Mouse (Mus musculus): ENCODE measurements around the gene Gm32802.
"Not testable (repeated sequence)": the region's sequence is repeated elsewhere in the genome, so short reads cannot be mapped to it uniquely, and the experiment has no call there.

The Gm32802 gene

GRCm38 (mm10) chr10:118258388-118258787 is at the start of gene Gm32802:
Gm32802 (plus strand) TSS chr10:118258688.
- not testable (repeated sequence) for DNase-seq

DNA sequence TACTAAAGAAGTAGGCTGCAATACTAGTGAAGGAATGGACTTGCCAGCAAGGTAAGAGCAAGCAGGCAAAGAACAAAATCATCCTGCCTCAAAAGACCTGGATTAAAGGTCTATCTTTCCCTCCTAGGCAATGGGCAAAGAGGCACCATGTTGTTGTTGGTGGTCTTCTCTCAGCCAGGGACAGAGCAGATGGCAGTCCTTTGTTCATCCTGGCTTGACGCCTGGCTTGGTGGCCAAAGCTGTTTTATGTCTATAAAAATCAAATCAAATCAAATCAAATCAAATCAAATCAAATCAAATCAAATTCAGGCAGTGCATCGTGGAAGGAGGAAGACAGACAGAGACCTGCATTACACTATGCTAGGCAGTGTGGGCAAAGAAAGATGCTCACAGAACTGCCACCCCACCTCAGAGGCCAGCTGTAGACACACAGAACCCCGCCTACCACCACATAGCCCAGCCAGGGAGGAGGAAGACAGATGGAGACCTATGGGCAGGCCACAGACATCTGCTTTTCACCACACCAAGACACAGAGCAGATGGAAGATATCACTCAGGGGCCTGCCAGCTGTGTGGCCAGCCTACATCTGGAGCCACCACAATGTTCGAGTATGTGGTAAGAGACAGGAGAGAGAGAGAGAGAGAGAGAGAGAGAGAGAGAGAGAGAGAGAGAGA is 42.6 kb upstream of the Gm32802 start:
- not testable (repeated sequence) for DNase-seq

DNA sequence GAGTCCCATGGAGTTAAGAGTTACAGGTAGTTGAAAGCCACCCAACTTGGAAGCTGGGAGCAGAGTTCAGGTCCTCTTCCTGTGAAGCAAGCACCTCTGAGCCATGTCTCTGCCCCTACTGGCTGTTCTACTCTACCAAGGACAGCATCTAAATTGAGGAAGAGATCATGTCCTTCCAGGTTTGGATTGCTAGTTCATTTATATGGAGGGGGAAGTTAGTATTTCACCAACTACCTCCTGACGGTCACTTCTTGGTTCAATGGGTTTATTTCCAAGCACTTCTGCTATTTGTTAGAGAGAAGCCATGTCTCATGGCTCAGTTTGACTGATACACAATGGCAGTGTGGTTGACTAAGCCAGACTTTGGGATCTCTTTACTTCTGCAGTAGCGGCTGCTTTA is 30.9 kb upstream of the Gm32802 start:
- DNase-seq: not testable (repeated sequence)

DNA sequence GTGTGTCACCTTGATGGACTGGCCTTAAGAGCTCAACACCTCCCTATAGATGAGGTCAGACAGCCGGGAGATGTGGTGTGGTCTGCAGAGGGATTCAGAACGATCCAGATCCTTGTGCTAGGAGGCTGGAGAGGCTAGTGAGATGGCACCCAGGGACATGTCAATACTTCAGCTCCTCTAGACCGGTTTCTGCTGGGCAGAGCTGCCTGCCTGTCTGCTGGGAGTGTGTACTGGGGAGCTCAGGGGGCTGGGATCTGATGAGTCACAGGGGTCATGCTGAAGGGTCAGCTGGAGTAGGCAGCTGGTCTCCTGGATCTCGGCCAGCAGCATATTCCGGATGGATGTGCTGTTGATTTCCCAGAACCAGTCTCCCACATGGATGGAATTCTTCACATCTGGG is 25.9 kb upstream of the Gm32802 start:
- DNase-seq: not testable (repeated sequence)

- not testable (repeated sequence) for DNase-seq
Observed at GRCm38 (mm10) chr10:118240680-118241079, 17.8 kb upstream of the Gm32802 start, which contains the start of gene Gm32717. Gm32717 (minus strand) TSS chr10:118240780.

DNA sequence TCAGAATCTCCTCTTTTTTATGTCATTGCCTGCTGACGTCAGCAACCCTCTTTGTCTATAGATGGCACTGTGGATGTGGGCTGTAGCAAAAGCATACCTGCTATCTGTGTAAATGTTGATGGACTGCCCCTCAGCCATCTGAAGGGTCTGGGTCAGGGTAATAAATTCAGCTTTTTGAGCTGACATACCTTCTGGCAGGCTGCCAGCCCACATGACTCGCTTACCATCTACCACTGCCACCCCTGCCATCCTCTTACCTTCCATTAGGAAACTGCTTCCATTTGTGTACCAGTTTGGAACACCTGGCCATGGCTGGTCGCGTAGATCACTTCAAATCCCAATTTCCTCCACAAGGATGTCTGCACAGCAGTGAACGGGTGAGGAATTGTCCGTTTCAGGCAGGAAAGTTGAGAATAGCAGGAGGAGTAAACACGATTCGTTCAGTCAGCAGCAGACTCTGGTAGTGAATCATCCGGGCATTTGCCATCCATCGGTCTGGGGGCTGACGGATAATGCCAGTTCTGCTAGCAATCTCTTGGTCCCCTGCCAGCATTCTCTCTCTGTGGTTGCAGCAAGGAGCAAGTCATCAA is 9.4 kb upstream of the Gm32802 start:
- peak; percentile 20 to 25 for DNase-seq

DNA sequence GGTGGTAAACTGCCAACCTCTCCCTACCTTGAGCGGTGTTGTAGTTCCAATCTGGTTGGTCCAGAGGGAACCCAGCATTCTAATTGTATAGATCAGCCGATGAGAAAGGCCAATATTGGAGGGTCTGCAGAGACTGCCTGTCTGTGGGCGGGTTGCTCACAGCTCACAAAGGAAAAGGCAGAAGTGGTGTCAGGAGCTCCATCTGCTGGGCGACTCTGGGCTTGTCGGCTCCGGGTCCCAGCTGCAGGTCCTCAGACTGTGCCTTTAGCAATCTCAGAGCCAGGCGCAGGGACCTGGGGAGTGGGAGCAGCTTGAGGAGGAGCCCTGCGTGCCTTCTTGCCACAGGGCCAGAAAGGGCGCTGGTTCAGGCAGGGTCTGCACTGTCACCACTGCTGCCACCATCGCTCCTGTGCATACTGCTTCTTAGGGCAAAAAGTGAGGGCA is 7.6 kb upstream of the Gm32802 start:
- DNase-seq: peak; percentile 23 to 46

- not testable (repeated sequence) for DNase-seq
Observed at GRCm38 (mm10) chr10:118268812-118269211, 10.3 kb downstream of the Gm32802 start.

GRCm38 (mm10) chr10:118271416-118271815 is 12.9 kb downstream of the Gm32802 start:
- not testable (repeated sequence) for DNase-seq

GRCm38 (mm10) chr10:118278069-118278468 is 19.6 kb downstream of the Gm32802 start:
- DNase-seq: not testable (repeated sequence)

- DNase-seq: not testable (repeated sequence)
Observed at GRCm38 (mm10) chr10:118282565-118282964, 24.1 kb downstream of the Gm32802 start.

- DNase-seq: not testable (repeated sequence)
Observed at GRCm38 (mm10) chr10:118283016-118283415, 24.5 kb downstream of the Gm32802 start.

DNA sequence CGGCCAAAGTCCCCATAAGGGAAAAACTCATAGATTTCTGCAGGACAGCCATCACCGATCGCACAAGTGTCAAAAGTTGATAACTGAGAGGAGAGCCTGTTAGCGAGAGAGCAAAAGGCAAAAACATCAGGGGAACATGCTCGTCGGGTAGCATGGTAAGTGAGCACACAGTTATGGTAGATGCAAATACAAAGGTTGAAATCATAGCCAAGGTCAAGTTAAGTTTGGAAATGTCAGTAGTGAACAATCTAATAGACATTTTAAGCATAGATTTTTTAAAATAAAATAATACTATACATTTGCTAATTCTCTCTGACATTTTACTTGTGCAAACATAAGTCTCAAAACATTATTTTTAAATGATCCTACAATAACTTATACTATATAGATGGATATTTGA is 36.5 kb downstream of the Gm32802 start, which contains the start of gene Iltifb:
Gene Iltifb, minus strand, starts transcription at position 101 of the 400 bp plus-strand sequence.
- DNase-seq: no peak

- DNase-seq: not testable (repeated sequence)
Observed at GRCm38 (mm10) chr10:118302133-118302532, 43.6 kb downstream of the Gm32802 start.
